Mouse (Mus musculus) kidney, embryonic 16.5 days (tissue): ENCODE measurements at regions not wholly inside any gene's neighbourhood (a gene's known extent, or its start where the extent isn't known, plus 50 kb on each side); places are given as distances from the start of the nearest gene placed in this dataset.
A peak's percentile ranks its signal among the peaks of the same experiment; 100 is the strongest.

Experiments used
- ATAC-seq: fragments of 200-750 bp; cut with Nextera tagmentation; 2 replicates; pipeline ENCODE4 v1.8.0; 2017; ENCODE audit warnings: moderate TSS enrichment; ENCODE audit not compliant: low FRiP score, low TSS enrichment
- H3K27ac ChIP-seq: fragments of 300-500 bp; sonication (generic); 2 replicates; pipeline ENCODE4 v1.5.1; 2014; ENCODE audit warnings: low read length
- H3K27me3 ChIP-seq: fragments of 300-500 bp; sonication (generic); 2 replicates; pipeline ENCODE4 v1.6.1; 2014; ENCODE audit warnings: low read length, control low read depth, mixed read lengths; ENCODE audit not compliant: insufficient read depth
- H3K36me3 ChIP-seq: fragments of 300-500 bp; sonication (generic); 2 replicates; pipeline ENCODE4 v1.6.1; 2014; ENCODE audit warnings: low read length, control low read depth, mixed read lengths; ENCODE audit not compliant: insufficient read depth
- H3K4me1 ChIP-seq: fragments of 300-500 bp; sonication (generic); 2 replicates; pipeline ENCODE4 v1.6.1; 2014; ENCODE audit warnings: low read length, control low read depth, mixed read lengths; ENCODE audit not compliant: insufficient read depth
- H3K4me2 ChIP-seq: fragments of 300-500 bp; sonication (generic); replicated peaks from 2 replicates; pipeline ENCODE4 v1.6.1; 2014; ENCODE audit warnings: low read depth, low read length
- H3K4me3 ChIP-seq: fragments of 300-500 bp; sonication (generic); 2 replicates; pipeline ENCODE4 v1.5.1; 2014; ENCODE audit warnings: mild to moderate bottlenecking, low read length
- H3K9ac ChIP-seq: fragments of 300-500 bp; sonication (generic); replicated peaks from 2 replicates; pipeline ENCODE4 v1.6.1; 2014; ENCODE audit warnings: low read length
- H3K9me3 ChIP-seq: fragments of 300-500 bp; sonication (generic); 2 replicates; pipeline ENCODE4 v1.6.1; 2016; ENCODE audit warnings: low read length, control low read depth
- WGBS: fragments of 180-500 bp; shearing (Covaris S2); extraction: QIAGEN DNeasy Blood & Tissue Kit; methylation state at CpG from one replicate; pipeline ENCODE4 v1.1.7; 2014; 5-methylcytosine and 5-hydroxymethylcytosine counted together

DNA sequence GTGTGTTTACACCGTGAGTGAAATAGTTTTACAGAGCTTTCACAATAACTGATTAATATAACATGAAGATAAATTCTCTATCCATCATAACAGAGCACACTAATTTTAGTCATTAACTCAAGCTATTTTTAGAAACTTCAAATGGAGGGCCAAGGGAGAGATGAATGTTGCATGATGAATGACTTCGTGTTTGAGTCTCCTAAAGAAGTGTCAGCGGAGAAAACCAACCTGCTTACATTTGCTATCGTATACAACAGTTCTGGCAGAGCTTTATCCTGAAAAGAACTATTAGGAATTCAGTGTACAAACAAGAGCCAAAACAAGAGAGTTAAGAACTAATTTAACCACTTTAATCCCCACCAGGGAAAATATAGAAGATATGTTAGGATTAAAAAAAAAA, 526.9 kb downstream of the Zpld1 start:
- no peak overlapping the region for H3K4me2 ChIP-seq
- no peaks in the 10 kb centered on the region for H3K36me3 ChIP-seq
- no peak overlapping the region for H3K4me3 ChIP-seq
- H3K9ac ChIP-seq: no peak overlapping the region
- no peaks in the 10 kb centered on the region for H3K4me1 ChIP-seq
- WGBS: 80% methylated on average over 4 of the region's 4 CpGs
- no peak overlapping the region for H3K27ac ChIP-seq
- no peak for ATAC-seq
- H3K27me3 ChIP-seq: no peaks in the 10 kb centered on the region
- H3K9me3 ChIP-seq: no peaks in the 10 kb centered on the region

DNA sequence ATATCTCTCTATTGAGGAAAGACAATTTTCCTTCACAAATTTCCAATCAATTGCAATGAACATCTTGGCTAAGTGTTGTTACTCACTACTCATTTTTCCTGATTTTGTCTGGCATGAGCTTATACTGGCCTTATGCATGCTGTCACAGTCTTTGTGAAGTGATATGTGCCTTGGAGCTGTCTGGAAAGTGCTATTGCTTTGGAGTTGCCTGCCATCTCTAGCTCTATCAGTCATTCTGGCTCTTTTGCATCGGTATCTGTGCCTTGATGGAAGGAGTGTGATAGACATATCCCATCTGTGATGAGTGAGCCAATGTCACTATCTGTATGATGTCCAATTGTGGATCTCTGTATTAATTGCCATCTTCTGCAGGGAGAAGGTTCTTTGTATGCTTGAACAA, 553.6 kb downstream of the Zpld1 start:
- no peak for ATAC-seq
- no peak overlapping the region for H3K4me2 ChIP-seq
- H3K9me3 ChIP-seq: no peaks in the 10 kb centered on the region
- no peak overlapping the region for H3K27ac ChIP-seq
- no peak overlapping the region for H3K9ac ChIP-seq
- 93% methylated on average over 1 of the region's 1 CpGs for WGBS
- no peak overlapping the region for H3K4me3 ChIP-seq
- H3K36me3 ChIP-seq: no peaks in the 10 kb centered on the region
- no peaks in the 10 kb centered on the region for H3K27me3 ChIP-seq
- H3K4me1 ChIP-seq: no peaks in the 10 kb centered on the region

- Histone ChIP-seq H3K27me3 (no peaks in the 10 kb centered on the region), H3K4me1 (no peaks in the 10 kb centered on the region), H3K9ac (no peak overlapping the region), H3K4me3 (no peak overlapping the region), H3K9me3 (no peaks in the 10 kb centered on the region), H3K27ac (no peak overlapping the region), H3K36me3 (no peaks in the 10 kb centered on the region), H3K4me2 (no peak overlapping the region)
- 91% methylated on average over 2 of the region's 2 CpGs for WGBS
- ATAC-seq: no peak
Measured at GRCm38 (mm10) chr16:54733516-54733915, 564.3 kb downstream of the Zpld1 start.

- no peaks in the 10 kb centered on the region for H3K9me3 ChIP-seq
- no peaks in the 10 kb centered on the region for H3K4me1 ChIP-seq
- no peak for ATAC-seq
- no peaks in the 10 kb centered on the region for H3K36me3 ChIP-seq
- WGBS: 88% methylated on average over 3 of the region's 3 CpGs
- no peak overlapping the region for H3K4me3 ChIP-seq
- no peaks in the 10 kb centered on the region for H3K27me3 ChIP-seq
- H3K4me2 ChIP-seq: no peak overlapping the region
- H3K27ac ChIP-seq: no peak overlapping the region
- H3K9ac ChIP-seq: no peak overlapping the region
Measured at GRCm38 (mm10) chr16:54707880-54708279, 589.9 kb downstream of the Zpld1 start.

DNA sequence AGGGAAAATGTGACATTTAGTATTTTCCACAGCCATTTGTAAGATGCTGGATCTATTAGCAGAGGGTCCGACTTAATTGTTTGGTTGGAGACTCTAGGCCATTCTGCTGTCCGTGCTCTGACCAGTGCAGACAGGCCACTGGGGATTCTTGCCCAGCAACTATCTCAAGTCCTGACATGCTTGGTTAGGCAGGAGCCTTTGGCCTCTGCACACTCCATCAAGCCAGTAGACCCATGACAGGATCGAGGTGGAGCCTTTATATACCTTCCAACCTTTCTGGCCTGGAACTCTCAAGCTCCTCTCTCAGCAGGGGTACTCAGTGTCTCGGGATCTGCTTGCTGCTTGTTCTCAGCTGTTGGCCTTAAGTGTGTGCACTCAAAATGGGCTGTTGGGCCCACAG, 615.0 kb downstream of the Zpld1 start:
- H3K4me3 ChIP-seq: no peak overlapping the region
- no peaks in the 10 kb centered on the region for H3K4me1 ChIP-seq
- H3K27ac ChIP-seq: no peak overlapping the region
- H3K4me2 ChIP-seq: no peak overlapping the region
- peak; percentile 86; the same call in 1 of the 2 replicates for ATAC-seq
- H3K9me3 ChIP-seq: no peaks in the 10 kb centered on the region
- no peaks in the 10 kb centered on the region for H3K27me3 ChIP-seq
- H3K36me3 ChIP-seq: no peaks in the 10 kb centered on the region
- WGBS: 26% methylated on average over 4 of the region's 4 CpGs
- H3K9ac ChIP-seq: no peak overlapping the region

DNA sequence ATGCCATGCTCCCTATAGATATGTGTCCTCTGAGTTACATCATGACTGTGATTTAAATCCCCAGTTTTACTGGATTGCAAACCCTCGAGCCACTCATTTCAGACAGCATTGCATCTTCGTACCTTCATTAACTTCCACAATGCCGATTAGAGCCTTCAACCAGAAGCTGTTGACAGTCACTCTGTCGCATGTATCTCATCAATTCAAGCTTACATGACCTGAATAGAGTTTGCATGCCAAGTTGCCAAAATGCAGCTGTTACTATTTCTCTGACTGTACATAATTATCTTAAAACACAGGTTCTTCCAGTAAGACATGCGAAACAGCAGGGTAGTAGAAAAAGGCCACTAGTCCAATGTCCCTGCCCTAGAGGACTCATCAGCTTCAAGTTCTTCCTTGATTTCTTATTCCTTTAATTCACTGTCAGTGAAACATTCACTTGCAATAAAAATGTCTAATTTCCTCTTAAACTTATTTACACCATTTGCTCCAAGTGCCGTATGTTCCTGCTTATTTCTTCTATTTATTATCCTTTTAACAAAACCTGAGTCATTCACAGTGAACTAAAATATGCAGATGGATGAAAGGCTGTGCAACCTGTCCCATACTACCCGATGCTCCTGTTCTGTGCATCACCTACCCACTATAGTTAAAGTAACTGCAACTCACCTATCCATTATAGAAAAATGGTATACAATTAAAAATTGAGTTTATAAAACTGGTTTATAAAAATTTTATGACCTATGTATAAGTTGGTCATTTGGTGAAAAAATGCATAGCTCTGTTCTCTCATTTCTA, 648.9 kb downstream of the Zpld1 start:
- Histone ChIP-seq H3K27me3 (no peaks in the 10 kb centered on the region), H3K36me3 (no peaks in the 10 kb centered on the region), H3K9ac (no peak overlapping the region), H3K9me3 (no peaks in the 10 kb centered on the region), H3K4me3 (no peak overlapping the region), H3K4me2 (no peak overlapping the region), H3K27ac (no peak overlapping the region), H3K4me1 (no peaks in the 10 kb centered on the region)
- 70% methylated on average over 7 of the region's 7 CpGs for WGBS
- no peak for ATAC-seq

- Histone ChIP-seq H3K9ac (no peak overlapping the region), H3K27me3 (no peaks in the 10 kb centered on the region), H3K4me1 (no peaks in the 10 kb centered on the region), H3K4me3 (no peak overlapping the region), H3K4me2 (no peak overlapping the region), H3K27ac (no peak overlapping the region), H3K9me3 (no peaks in the 10 kb centered on the region), H3K36me3 (no peaks in the 10 kb centered on the region)
- ATAC-seq: no peak
- WGBS: 91% methylated on average over 2 of the region's 2 CpGs
Measured at GRCm38 (mm10) chr16:54647821-54648220, 650.0 kb downstream of the Zpld1 start.

GRCm38 (mm10) chr16:54646252-54646651, 651.5 kb downstream of the Zpld1 start:
- no peak for ATAC-seq
- H3K36me3 ChIP-seq: no peaks in the 10 kb centered on the region

DNA sequence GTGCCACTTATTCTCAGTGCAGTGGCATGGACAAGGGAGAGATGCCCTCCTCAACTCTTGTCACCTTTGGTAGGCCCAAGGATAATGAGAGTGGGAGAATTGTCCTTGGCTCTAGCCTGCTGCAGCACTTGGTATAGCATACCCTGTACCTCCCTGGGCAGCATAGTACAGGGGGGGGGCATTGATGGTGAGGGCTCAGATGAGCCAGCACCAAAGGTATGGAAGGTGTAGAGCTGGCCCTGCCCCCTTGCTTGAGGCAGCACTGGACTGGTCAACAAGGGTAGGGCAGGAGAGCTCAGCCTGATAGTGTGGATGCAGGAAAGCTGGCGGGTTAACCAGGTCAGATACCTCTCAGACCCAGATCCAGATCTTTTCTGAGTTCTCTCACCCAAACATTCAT, 668.6 kb downstream of the Zpld1 start:
- WGBS: 96% methylated on average over 1 of the region's 1 CpGs
- Histone ChIP-seq H3K4me2 (no peak overlapping the region), H3K4me1 (no peaks in the 10 kb centered on the region), H3K9ac (no peak overlapping the region), H3K27me3 (no peaks in the 10 kb centered on the region), H3K9me3 (no peaks in the 10 kb centered on the region), H3K4me3 (no peak overlapping the region), H3K36me3 (no peaks in the 10 kb centered on the region), H3K27ac (no peak overlapping the region)
- no peak for ATAC-seq

More at GRCm38 (mm10) chr16:54646252-54646651, 651.5 kb downstream of the Zpld1 start:
- Histone ChIP-seq H3K4me3 (no peak overlapping the region), H3K27ac (no peak overlapping the region), H3K9ac (no peak overlapping the region), H3K4me2 (no peak overlapping the region), H3K9me3 (no peaks in the 10 kb centered on the region), H3K4me1 (no peaks in the 10 kb centered on the region), H3K27me3 (no peaks in the 10 kb centered on the region)
- WGBS: 84% methylated on average over 6 of the region's 6 CpGs

DNA sequence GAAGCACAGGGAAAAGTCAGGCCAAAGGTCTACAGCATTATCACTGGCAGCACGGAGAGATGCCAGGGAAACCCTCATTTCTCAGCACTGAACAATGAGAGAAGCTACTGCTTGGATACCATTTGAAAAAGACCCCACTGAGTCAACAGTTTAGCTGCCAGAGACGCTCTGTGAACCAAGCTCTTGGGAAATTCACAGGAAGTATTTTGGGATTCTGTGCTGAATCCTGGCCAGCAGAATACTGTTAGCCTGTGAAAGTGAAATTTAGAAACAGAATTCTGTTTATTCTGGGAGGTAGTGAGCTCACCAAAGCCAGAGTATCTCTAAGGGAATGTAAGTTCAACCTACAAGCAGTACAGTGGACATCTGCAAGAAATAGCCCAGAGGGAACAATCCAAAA, 705.1 kb downstream of the Zpld1 start:
- H3K4me1 ChIP-seq: no peaks in the 10 kb centered on the region
- no peak overlapping the region for H3K4me2 ChIP-seq
- 77% methylated on average over 2 of the region's 2 CpGs for WGBS
- no peak overlapping the region for H3K9ac ChIP-seq
- H3K4me3 ChIP-seq: no peak overlapping the region
- no peaks in the 10 kb centered on the region for H3K27me3 ChIP-seq
- H3K9me3 ChIP-seq: no peaks in the 10 kb centered on the region
- no peak overlapping the region for H3K27ac ChIP-seq
- no peak for ATAC-seq
- no peaks in the 10 kb centered on the region for H3K36me3 ChIP-seq
